Mouse (Mus musculus): ENCODE measurements around the gene Tnip1.

Gene Tnip1

DNA sequence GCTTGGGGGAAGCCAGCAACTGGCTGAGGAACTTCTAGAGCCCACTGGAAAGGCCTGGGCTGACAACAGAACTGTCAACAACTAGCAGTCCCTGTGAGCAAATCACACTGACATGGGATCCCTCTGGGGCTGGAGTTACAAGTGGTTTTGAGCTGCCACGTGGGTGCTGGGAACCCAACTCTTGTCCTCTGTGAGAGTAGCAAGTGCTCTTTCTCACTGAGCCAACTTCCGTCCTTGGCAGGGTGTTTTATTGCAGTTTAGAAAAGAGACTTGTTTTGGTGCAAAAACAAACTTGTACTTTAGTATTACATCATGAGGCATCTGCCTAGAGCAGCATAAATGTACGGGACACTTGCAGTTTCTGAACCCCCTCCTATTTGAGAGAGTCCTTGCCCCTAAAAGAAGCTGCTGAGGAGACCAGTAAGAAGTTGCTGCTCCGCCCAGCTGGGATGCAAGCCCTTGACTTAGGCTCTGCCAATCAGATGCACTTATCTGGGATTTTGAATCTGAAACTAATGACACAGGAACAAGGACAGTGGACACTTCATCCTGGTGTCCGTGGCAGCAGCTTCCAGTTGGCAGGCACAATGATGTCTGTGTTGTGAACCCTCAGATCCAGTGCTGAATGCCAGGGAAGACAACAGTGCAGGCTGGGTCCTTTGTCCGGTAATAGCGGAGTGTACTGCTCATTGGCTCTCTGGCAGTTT is 90.7 kb downstream of the Tnip1 start:
- no peak for DNase-seq

DNA sequence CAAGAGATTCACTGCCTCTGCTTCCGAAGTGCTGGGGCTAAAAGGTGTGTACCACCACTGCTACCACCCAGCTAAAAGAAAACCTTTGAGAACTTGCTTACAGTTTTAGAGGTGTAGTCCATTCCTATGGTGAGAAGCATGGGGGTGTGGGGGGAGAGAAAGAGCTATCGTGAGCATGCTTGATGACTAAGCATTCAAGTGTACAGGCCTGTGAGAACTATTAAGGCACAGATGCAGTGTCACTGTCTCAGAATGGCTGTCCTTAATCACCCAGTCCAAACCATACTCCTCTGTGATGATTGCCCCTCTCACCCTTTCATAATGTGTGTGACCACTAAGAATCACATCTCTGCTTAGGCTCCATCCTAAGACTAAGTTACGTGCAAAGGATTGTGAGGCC is 93.4 kb downstream of the Tnip1 start:
- DNase-seq = no peak

GRCm38 (mm10) chr11:54868445-54868844 is 94.3 kb downstream of the Tnip1 start:
- no peak for DNase-seq

DNA sequence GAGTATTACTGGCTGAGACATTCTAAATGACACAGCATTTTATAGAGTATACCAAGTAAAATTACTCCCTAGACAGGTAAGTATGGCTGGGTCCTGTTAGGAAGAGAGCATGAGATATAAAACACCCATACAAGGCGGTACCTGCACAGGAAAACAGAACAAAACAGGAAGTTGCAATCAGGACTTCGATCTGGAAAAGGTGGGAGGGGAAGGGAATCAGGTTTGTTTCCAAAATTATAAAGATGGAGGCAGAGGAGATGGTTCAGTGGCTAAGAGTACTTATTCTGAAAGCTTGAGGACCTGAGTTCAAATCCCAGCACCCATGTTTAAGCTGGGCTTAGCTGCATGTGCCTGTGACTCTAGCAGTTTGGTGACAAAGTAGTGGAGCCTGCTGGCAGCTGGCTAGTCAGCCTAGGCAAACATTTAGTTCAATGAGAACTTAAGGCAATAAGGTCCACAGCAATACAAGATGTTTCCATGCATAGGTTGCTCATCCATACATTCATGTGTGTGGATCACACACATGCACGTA is 94.7 kb downstream of the Tnip1 start:
- no peak for DNase-seq

GRCm38 (mm10) chr11:54867049-54867385 is 95.7 kb downstream of the Tnip1 start:
- DNase-seq = no peak

DNA sequence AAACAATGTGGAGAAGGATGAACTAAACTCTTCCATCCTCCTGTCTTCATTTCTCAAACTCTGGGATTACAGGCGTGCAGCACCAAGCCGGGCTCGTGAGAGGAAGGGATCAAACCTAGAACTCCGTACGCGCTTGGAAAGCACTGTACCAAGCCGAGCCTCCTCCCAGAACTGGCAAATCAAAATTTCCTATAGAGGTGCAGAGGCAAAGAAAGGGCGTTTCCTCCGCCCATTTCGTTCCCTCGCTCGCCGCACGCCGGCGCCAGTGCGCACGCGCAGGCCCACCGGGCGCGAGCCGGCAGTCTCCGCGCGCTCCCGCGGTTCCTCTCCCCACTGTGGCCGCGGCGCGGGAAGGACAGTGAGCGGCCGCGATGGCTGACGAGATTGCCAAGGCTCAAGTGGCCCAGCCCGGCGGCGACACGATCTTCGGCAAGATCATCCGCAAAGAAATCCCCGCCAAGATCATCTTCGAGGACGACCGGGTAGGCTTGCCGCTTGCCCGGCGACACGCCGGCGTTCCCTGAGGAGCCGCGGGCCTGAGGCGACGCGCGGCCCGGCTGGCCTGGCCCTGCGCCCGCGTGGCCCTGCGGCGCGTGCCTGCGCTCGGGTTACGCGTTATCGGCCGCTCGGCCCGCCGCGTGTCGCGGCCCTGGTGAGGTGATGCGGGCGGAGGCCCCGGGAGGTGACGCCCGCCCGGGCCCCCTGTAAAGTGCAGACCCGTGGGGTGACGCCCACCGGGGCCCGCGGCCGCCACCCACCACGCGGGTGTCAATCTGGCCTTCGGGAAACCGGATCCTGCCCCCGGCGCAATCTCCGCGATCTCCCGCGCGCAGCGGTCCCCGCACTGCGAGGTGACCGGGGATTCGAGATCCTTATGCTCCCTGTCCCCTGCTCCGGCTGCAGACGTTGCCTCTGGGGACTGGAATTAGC is 96.3 kb downstream of the Tnip1 start, which contains the start of gene Hint1:
Gene Hint1, plus strand, starts transcription at position 265 of the 930 bp plus-strand sequence.
- peak; percentile 86 to 92 for DNase-seq

DNA sequence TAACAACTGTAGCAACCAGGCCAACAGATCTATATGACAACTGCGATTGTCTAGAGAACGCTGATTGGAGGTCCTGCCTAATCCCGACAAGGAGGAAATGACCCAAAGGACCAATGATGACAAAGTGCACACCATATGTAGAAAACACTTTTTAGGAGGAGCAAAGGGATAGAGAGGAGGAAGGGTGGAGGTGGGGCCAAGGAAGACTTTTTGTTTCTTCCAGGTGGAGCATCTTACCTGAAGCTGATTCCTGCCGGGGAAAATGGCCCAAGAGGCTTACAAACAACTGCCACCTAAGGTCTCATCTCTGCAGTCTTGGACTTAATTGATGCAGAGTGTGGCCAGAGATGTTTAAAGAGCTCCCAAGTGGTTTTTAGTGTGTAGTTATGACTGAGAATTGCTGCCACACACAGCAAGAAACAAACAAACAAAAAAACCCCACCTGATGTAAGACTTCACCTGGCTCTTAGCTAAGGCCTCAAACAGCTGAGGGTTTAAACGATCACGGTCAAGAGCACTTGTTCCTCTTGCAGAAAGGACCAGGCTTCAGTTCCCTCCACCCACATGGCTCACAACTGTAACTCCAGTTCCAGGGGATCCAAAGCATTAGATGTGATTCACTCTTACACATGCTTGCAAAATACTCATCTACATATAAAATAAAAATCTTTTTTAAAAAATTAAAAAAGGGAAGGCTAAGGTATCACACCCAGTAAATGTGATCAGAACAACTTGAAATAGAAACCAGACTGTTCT is 97.2 kb downstream of the Tnip1 start:
- DNase-seq = no peak

GRCm38 (mm10) chr11:54862621-54863520 is 99.8 kb downstream of the Tnip1 start:
- peak in 1 of 2 experiments; percentile 47 for DNase-seq

GRCm38 (mm10) chr11:54861471-54862420 is 101.0 kb downstream of the Tnip1 start:
- DNase-seq = no peak
